Mouse (Mus musculus) 3T3-L1 (cell line): Measurements from ENCODE around the gene Defb41.
"Not testable (repeated sequence)": the region's sequence is repeated elsewhere in the genome, so short reads cannot be mapped to it uniquely, and the experiment has no call there.

ENCODE experiments used
- DNase-seq: peaks from one replicate; pipeline ENCODE4 v3.0.0-alpha.2; 2015; ENCODE audit warnings: low read depth, low spot score

Defb41 gene

GRCm38 (mm10) chr1:18265038-18265437, at the start of gene Defb41:
Gene Defb41 (minus strand): TSS chr1:18265138.
- DNase-seq, result no peak

- DNase-seq, result no peak
Measured at GRCm38 (mm10) chr1:18308474-18308829, 43.5 kb upstream of the Defb41 start.

GRCm38 (mm10) chr1:18307545-18308473, 42.9 kb upstream of the Defb41 start:
- no peak for DNase-seq

- DNase-seq, result no peak
Measured at GRCm38 (mm10) chr1:18292515-18292914, 27.6 kb upstream of the Defb41 start.

GRCm38 (mm10) chr1:18288860-18289259, 23.9 kb upstream of the Defb41 start:
- peak; percentile 30 for DNase-seq

- DNase-seq, result no peak
Measured at GRCm38 (mm10) chr1:18287371-18287770, 22.4 kb upstream of the Defb41 start.

GRCm38 (mm10) chr1:18271095-18271494, 6.2 kb upstream of the Defb41 start:
- no peak for DNase-seq

- no peak for DNase-seq
Measured at GRCm38 (mm10) chr1:18268845-18269244, 3.9 kb upstream of the Defb41 start.

GRCm38 (mm10) chr1:18245801-18246580, 18.9 kb downstream of the Defb41 start:
- DNase-seq, result not testable (repeated sequence)

GRCm38 (mm10) chr1:18237343-18237742, 27.6 kb downstream of the Defb41 start, which contains the start of gene Defb18:
Gene Defb18 (minus strand): TSS chr1:18237443.
- no peak for DNase-seq

GRCm38 (mm10) chr1:18223385-18223945, 41.5 kb downstream of the Defb41 start:
- DNase-seq, result no peak
